Mouse (Mus musculus) MEL (cell line): ENCODE data around the gene Gng7. TPM values are rescaled to one million over a fixed set of nuclear protein-coding genes. Genes with fewer than 3 reads are reported as not detected.

Source experiments
- DNase-seq: peaks from one replicate; pipeline ENCODE4 v3.0.0; 2011; ENCODE audit warnings: low read depth, low spot score
- H3K27ac ChIP-seq: 2 replicates; pipeline ENCODE4 v1.5.1; 2012; ENCODE audit warnings: low read depth, mild to moderate bottlenecking, control low read depth, low read length, moderate library complexity; ENCODE audit not compliant: control insufficient read depth
- H3K27me3 ChIP-seq, 2 experiments: fragments of 150-350 bp in 1 of 2; sonication (generic) in 1 of 2; 2 replicates each; pipeline ENCODE4 v1.6.1; 2012; ENCODE audit warnings: low read length in 2 of 2, mild to moderate bottlenecking in 2 of 2, improper control_type of control experiment in 1 of 2, moderate library complexity in 1 of 2; ENCODE audit not compliant: insufficient read depth in 2 of 2, control insufficient read depth in 1 of 2
- H3K36me3 ChIP-seq, 2 experiments: 2 replicates each; pipeline ENCODE4 v1.6.1; 2012 to 2014; ENCODE audit warnings: low read length in 2 of 2, improper control_type of control experiment in 1 of 2, inconsistent platforms in 1 of 2, mild to moderate bottlenecking in 1 of 2; ENCODE audit not compliant: insufficient read depth in 2 of 2, control insufficient read depth in 1 of 2
- H3K4me1 ChIP-seq, 2 experiments: fragments of 150-350 bp in 1 of 2; sonication (generic) in 1 of 2; 2 replicates each; pipeline ENCODE4 v1.6.1; 2012; ENCODE audit warnings: low read length in 2 of 2, improper control_type of control experiment in 1 of 2, mild to moderate bottlenecking in 1 of 2; ENCODE audit not compliant: insufficient read depth in 2 of 2, control insufficient read depth in 1 of 2
- H3K4me3 ChIP-seq, 2 experiments: fragments of 150-350 bp in 1 of 2; sonication (generic) in 1 of 2; 2 replicates each; pipeline ENCODE4 v1.5.1; 2012; ENCODE audit warnings: low read depth in 2 of 2, low read length in 2 of 2, mild to moderate bottlenecking in 2 of 2, moderate library complexity in 2 of 2, control low read depth in 1 of 2, improper control_type of control experiment in 1 of 2; ENCODE audit not compliant: control insufficient read depth in 1 of 2, insufficient read depth in 1 of 2
- H3K79me2 ChIP-seq: 2 replicates; pipeline ENCODE4 v1.6.1; 2012; ENCODE audit warnings: mild to moderate bottlenecking, low read length, moderate library complexity; ENCODE audit not compliant: control insufficient read depth, poor library complexity, insufficient read depth
- H3K9ac ChIP-seq: 2 replicates; pipeline ENCODE4 v1.6.1; 2012; ENCODE audit warnings: low read depth, mild to moderate bottlenecking, control low read depth, low read length, moderate library complexity; ENCODE audit not compliant: control insufficient read depth, poor library complexity, severe bottlenecking
- H3K9me3 ChIP-seq: fragments of 150-350 bp; sonication (generic); replicated peaks from 2 replicates; pipeline ENCODE4 v1.6.1; 2012; ENCODE audit warnings: mild to moderate bottlenecking, low read length, improper control_type of control experiment, moderate library complexity; ENCODE audit not compliant: insufficient read depth
- BHLHE40 ChIP-seq: IDR thresholded peaks from 2 replicates; pipeline ENCODE4 v1.6.1; 2012; ENCODE audit warnings: low read depth, mild to moderate bottlenecking, inconsistent platforms, low read length, improper control_type of control experiment, borderline replicate concordance
- CHD1 ChIP-seq: IDR thresholded peaks from 2 replicates; pipeline ENCODE4 v1.6.1; 2012; ENCODE audit warnings: low read depth, mild to moderate bottlenecking, inconsistent platforms, low read length, improper control_type of control experiment
- CHD2 ChIP-seq: IDR thresholded peaks from 2 replicates; pipeline ENCODE4 v1.6.1; 2011; ENCODE audit warnings: low read length, improper control_type of control experiment
- ELF1 ChIP-seq: IDR thresholded peaks from 2 replicates; pipeline ENCODE4 v1.6.1; 2014; ENCODE audit warnings: low read depth, mild to moderate bottlenecking, inconsistent platforms, low read length, improper control_type of control experiment, moderate library complexity
- EP300 ChIP-seq, 2 experiments: IDR thresholded peaks; 2 replicates each; pipeline ENCODE4 v1.6.1; 2011; ENCODE audit warnings: improper control_type of control experiment in 2 of 2, low read length in 2 of 2, low read depth in 1 of 2, mild to moderate bottlenecking in 1 of 2
- GATA1 ChIP-seq: IDR thresholded peaks from 2 replicates; pipeline ENCODE4 v1.6.1; 2011; ENCODE audit warnings: low read depth, low read length, improper control_type of control experiment
- MAFK ChIP-seq: IDR thresholded peaks from 2 replicates; pipeline ENCODE4 v1.6.1; 2011; ENCODE audit warnings: low read depth, mild to moderate bottlenecking, low read length, improper control_type of control experiment, borderline replicate concordance
- MAZ ChIP-seq: IDR thresholded peaks from 2 replicates; pipeline ENCODE4 v1.6.1; 2012; ENCODE audit warnings: low read depth, mild to moderate bottlenecking, inconsistent platforms, low read length, improper control_type of control experiment
- MYB ChIP-seq: IDR thresholded peaks from 2 replicates; pipeline ENCODE4 v1.6.1; 2011; ENCODE audit warnings: mild to moderate bottlenecking, low read depth, low read length, improper control_type of control experiment
- MYC ChIP-seq: IDR thresholded peaks from 2 replicates; pipeline ENCODE4 v1.6.1; 2011; ENCODE audit warnings: low read depth, mild to moderate bottlenecking, low read length, improper control_type of control experiment, moderate library complexity
- NELFE ChIP-seq: IDR thresholded peaks from 2 replicates; pipeline ENCODE4 v1.6.1; 2011; ENCODE audit warnings: low read depth, low read length, improper control_type of control experiment
- NRF1 ChIP-seq: IDR thresholded peaks from 2 replicates; pipeline ENCODE4 v1.6.1; 2014; ENCODE audit warnings: low read depth, mild to moderate bottlenecking, inconsistent platforms, low read length, improper control_type of control experiment, moderate library complexity; ENCODE audit not compliant: poor library complexity, insufficient read depth, severe bottlenecking
- RAD21 ChIP-seq: IDR thresholded peaks from 2 replicates; pipeline ENCODE4 v1.6.1; 2011; ENCODE audit warnings: mild to moderate bottlenecking, low read depth, low read length, improper control_type of control experiment
- SMC3 ChIP-seq: IDR thresholded peaks from 2 replicates; pipeline ENCODE4 v1.6.1; 2011; ENCODE audit warnings: low read depth, low read length, improper control_type of control experiment
- TAL1 ChIP-seq: IDR thresholded peaks from 2 replicates; pipeline ENCODE4 v1.6.1; 2012; ENCODE audit warnings: mild to moderate bottlenecking, inconsistent platforms, low read length, moderate library complexity, mixed read lengths
- polyA plus RNA-seq, 2 experiments: library from polyadenylated mRNA; stranded (reverse) in 1 of 2; unstranded in 1 of 2; fragments of >175 nt in 1 of 2; fragments of >200 nt in 1 of 2; gene quantifications; 2 replicates each; pipeline versions ENCODE4 v1.2.1 to v1.2.4; 2012; ENCODE audit warnings: low replicate concordance in 2 of 2, low read depth in 1 of 2; ENCODE audit not compliant: insufficient read length in 2 of 2, insufficient read depth in 1 of 2, missing spikeins in 1 of 2
- total RNA-seq: library from RNA; depleted of rRNA; stranded (reverse); fragments of 300-350 nt; gene quantifications from 2 replicates; pipeline ENCODE4 v1.2.3, GENCODE M21; 2012

The Gng7 gene
- total and polyA plus RNA-seq, 3 experiments: 1.3 to 6.2 TPM; not detected in 1

DNA sequence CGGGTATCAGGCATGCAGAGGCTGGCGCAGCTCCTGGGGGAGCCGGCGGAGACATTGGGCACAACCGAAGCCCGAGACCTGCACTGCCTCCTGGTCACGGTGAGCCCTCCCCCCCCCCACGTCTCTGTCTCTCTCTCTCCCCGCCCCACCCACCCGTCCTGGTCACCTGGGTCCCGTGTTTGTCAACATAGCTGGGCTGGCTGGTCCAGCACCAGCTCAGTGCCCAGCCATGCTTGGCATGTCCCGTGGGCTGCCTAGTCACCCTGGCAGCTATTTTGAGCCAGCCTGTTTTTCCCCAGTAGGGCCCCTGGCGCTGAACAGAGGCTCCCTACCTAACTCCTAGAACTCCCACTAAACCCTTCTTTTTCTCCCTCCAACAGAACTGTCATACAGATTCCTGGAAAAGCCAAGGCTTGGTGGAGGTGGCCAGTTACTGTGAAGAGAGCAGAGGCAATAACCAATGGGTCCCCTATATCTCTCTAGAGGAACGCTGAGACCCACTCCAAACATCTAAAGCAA, 83.5 kb downstream of the Gng7 start:
- Histone ChIP-seq H3K36me3 (peaks cover 0 to 11% of the 10 kb centered on the region in 2 experiments; a peak in 2 of 4 replicates), H3K9ac (peak overlapping the region; percentile 77), H3K79me2 (peaks cover 13% of the 10 kb centered on the region), H3K9me3 (no peaks in the 10 kb centered on the region), H3K4me1 (peaks cover 5 to 23% of the 10 kb centered on the region in 2 experiments), H3K27me3 (no peaks in the 10 kb centered on the region), H3K4me3 (peak overlapping the region; percentile 60 to 92)
- no peak for TF ChIP-seq MAZ
- TF ChIP-seq CHD2: no peak
- TF ChIP-seq MAFK: no peak
- no peak for TF ChIP-seq NRF1
- no peak for TF ChIP-seq GATA1
- no peak for TF ChIP-seq NELFE
- TF ChIP-seq BHLHE40: no peak
- TF ChIP-seq ELF1: no peak
- TF ChIP-seq CHD1: no peak
- TF ChIP-seq TAL1: no peak
- no peak for TF ChIP-seq MYB
- no peak for TF ChIP-seq MYC
- no peak for TF ChIP-seq RAD21
- TF ChIP-seq, all 39 proteins: peak for 0
- H3K27ac ChIP-seq: no peak overlapping the region
- no peak for DNase-seq

DNA sequence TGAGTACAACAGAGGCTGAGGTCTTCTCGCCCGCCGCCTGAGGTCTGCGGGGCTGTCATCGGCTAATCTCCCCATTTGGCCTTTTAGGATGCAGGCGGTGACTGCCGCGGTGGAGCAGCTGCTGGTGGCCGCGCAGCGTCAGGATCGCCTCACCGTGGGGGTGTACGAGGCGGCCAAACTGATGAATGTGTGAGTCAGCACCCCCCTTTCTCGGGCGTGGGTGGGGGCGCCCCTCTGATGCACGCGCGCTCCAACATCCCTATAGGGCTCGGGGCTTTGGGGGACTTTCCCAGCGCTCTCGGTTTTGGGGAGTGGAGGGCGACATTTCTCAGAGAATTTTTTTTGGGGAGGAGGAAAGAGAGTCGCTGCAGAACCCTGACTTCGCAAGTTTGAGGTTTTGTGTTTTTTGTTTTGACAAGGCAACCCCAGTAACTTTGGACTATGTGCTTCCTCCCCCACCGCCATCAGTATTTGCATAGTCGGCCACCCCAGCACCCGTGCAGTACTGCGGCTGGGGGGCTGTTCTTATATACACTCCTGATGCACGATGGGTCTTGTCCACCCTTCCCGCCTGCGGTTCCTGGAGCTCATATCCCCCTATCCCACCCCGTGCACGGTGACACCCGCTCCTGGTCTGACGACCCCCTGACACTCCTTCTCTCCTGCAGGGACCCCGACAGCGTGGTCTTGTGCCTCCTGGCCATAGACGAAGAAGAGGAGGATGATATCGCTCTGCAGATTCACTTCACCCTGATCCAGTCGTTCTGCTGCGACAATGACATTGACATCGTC, 84.2 kb downstream of the Gng7 start:
- no peaks in the 10 kb centered on the region for H3K27me3 ChIP-seq
- peaks cover 13% of the 10 kb centered on the region for H3K79me2 ChIP-seq
- peak overlapping the region; percentile 63 for H3K9ac ChIP-seq
- DNase-seq: peak; percentile 58
- H3K36me3 ChIP-seq: peaks cover 0 to 11% of the 10 kb centered on the region in 2 experiments; a peak in 2 of 4 replicates
- peak overlapping the region; percentile 20; the same call in 1 of the 2 replicates for H3K27ac ChIP-seq
- no peaks in the 10 kb centered on the region for H3K9me3 ChIP-seq
- peak overlapping the region; percentile 48 to 60 for H3K4me3 ChIP-seq
- no peak for TF ChIP-seq SMC3
- no peak for TF ChIP-seq EP300 (IDR thresholded peaks at IDR 0.05; ENCODE audit: low read depth in 1 of 2, low read length in 2 of 2)
- H3K4me1 ChIP-seq: peaks cover 5 to 19% of the 10 kb centered on the region in 2 experiments
